Mouse (Mus musculus) cortical plate, adult 2 months (tissue): ENCODE results near the gene Ufc1.

ENCODE experiments used
- CTCF ChIP-seq: fragments of 200-500 bp; IDR thresholded peaks from 2 replicates; pipeline ENCODE4 v1.5.1; 2011; ENCODE audit warnings: mild to moderate bottlenecking, control low read depth, low read length; ENCODE audit not compliant: insufficient read depth; ENCODE audit errors: extremely low read depth
- POLR2A ChIP-seq: fragments of 200-500 bp; IDR thresholded peaks from 2 replicates; pipeline ENCODE4 v1.6.1; 2011; ENCODE audit warnings: mild to moderate bottlenecking, low read length, control low read depth; ENCODE audit not compliant: insufficient read depth; ENCODE audit errors: extremely low read depth

- no peak for TF ChIP-seq CTCF
- TF ChIP-seq POLR2A, result no peak
Measured at GRCm38 (mm10) chr1:171257781-171258180, 37.0 kb downstream of the Ufc1 start.
